Mouse (Mus musculus) layer of hippocampus, adult 9-10 months (tissue): Measurements from ENCODE around the gene 4931408C20Rik.

Source experiments
- DNase-seq: peaks from one replicate; pipeline ENCODE4 v3.0.0; 2022; ENCODE audit warnings: low spot score

Gene 4931408C20Rik

DNA sequence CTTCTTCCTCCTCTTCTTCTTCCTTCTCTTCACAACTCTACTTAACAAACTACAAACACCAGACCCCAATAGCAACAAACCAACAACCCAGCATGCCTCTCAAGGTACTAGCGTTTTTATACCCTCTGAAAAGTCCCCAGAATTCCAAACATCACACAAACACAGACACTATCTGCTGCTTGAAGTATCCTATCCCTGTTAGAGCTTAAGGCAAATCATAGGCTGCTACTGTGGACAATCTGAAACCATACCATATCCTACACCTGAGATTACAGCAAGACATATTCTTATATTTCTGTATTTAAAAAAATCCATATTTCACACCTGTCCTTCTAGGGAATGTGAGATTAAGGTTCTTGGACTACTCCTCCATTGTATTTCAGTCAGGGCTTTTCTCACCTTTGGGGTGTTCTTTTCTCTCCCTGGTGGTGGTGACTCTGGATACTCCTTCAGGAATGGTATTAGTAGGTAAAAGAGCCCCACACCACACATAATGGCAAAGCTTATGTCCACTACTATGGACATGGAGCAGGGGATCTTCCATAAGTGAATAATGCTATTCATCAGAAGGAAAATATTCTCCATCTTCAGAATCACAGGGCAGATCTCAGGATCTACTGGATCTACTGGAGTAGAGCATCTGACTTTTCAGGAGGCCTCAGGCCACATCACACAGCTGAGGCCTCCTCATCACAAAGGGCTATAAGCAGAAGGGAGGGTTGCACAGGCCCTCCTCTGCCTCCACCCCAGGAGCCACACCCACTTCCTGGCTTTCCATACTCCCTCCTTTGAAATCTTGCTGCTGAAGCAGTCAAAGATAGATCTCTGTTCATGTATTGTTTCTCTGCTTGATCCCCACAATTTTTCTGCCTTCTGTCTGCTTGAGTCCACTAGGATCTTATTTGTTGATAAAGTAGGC lies at the start of gene 4931408C20Rik:
Gene 4931408C20Rik (minus strand): TSS at position 619 of the 919 bp plus-strand sequence.
- peak; percentile 3 for DNase-seq

GRCm38 (mm10) chr1:26687926-26688325 lies 666 bp upstream of the 4931408C20Rik start:
- DNase-seq: no peak

DNA sequence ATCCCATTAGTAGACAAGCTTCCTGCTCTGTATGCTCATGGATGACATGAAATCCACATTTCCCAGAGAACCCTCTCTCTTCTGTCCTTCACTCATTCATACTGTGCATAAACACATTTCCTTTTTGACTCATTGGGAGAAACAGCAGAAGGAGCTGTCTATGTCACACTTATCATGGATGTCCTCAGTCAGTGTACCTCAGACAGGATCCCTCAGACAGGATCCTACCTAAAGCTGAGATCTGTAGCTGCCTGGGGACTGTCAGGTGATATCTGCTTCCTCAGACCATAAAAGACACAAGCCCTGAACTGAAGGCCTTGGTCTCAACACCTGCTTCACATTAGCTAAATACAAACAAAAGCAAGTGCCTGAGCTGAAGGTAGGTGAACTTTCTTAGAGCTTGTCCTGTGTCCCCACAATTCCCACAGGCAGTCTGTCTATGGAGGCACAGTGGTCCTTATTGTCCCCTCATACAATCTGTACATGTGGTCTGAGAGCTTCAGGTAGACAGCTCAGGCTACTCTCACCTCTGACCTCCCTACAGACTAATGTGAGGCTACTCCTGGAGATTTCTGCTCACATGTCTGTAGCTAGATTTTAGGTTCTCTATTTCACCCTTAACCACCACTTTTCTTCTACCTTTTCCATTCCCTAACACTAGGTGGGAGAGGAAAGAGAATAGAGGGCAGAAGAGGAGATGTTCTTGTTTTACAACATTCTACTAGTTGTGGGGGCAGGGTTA lies 1.1 kb downstream of the 4931408C20Rik start:
- no peak for DNase-seq

- DNase-seq: no peak
Observed at GRCm38 (mm10) chr1:26685383-26685782, 1.9 kb downstream of the 4931408C20Rik start.

DNA sequence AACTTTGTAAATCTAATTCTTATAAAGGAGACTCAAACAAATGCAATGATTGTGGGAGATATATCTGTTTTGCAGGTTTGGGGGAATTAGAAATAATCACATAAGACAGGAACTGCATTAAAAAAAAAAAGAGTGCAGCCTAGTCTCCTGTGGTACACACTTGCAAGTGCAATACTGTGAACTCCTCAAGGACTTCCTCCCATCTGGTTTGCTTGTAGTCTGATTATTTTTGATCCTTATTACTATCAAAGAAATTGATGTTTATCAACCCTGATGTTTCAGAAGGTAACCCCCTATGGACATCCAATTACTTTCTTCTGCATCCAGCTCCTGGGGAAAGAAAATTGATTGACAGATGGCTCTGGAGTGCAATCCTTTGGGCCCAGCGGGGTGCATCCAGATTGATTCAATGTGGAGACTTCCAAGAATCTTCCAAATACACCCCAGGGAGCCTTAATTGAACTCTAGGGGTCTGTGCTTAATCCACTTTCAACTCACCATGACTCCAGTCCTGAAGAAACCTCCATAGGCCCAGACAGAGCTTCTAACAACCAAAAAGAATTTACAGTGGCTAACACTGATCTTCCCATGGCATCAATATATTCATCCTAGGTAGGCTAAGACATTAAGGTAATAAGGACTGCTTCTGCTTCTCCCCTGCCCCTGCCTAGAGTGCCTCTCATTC lies 37.4 kb downstream of the 4931408C20Rik start:
- no peak for DNase-seq

- no peak for DNase-seq
Observed at GRCm38 (mm10) chr1:26636051-26636450, 51.2 kb downstream of the 4931408C20Rik start.
